Mouse (Mus musculus) liver, embryonic 12.5 days (tissue): ENCODE results near the gene Ppp1r16b. TPM values are rescaled to one million over a fixed set of nuclear protein-coding genes. Genes with fewer than 3 reads are reported as not detected.

ENCODE experiments used
- ATAC-seq: fragments of 200-750 bp; cut with Nextera tagmentation; 2 replicates; pipeline ENCODE4 v1.8.0; 2017; ENCODE audit warnings: moderate number of reproducible peaks, mild to moderate bottlenecking, moderate library complexity
- H3K27ac ChIP-seq: fragments of 300-500 bp; sonication (generic); 2 replicates; pipeline ENCODE4 v1.5.1; 2016; ENCODE audit warnings: mild to moderate bottlenecking
- H3K27me3 ChIP-seq: fragments of 300-500 bp; sonication (generic); replicated peaks from 2 replicates; pipeline ENCODE4 v1.6.1; 2016; ENCODE audit warnings: mild to moderate bottlenecking, moderate library complexity
- H3K36me3 ChIP-seq: fragments of 300-500 bp; sonication (generic); 2 replicates; pipeline ENCODE4 v1.6.1; 2016; ENCODE audit warnings: mild to moderate bottlenecking, moderate library complexity
- H3K4me1 ChIP-seq: fragments of 300-500 bp; sonication (generic); 2 replicates; pipeline ENCODE4 v1.6.1; 2016
- H3K4me2 ChIP-seq: fragments of 300-500 bp; sonication (generic); 2 replicates; pipeline ENCODE4 v1.6.1; 2016; ENCODE audit warnings: mild to moderate bottlenecking, moderate library complexity
- H3K4me3 ChIP-seq: fragments of 300-500 bp; sonication (generic); 2 replicates; pipeline ENCODE4 v1.5.1; 2016; ENCODE audit warnings: mild to moderate bottlenecking, moderate library complexity
- H3K9ac ChIP-seq: fragments of 300-500 bp; sonication (generic); 2 replicates; pipeline ENCODE4 v1.6.1; 2016; ENCODE audit warnings: mild to moderate bottlenecking, moderate library complexity
- H3K9me3 ChIP-seq: fragments of 300-500 bp; sonication (generic); replicated peaks from 2 replicates; pipeline ENCODE4 v1.6.1; 2016; ENCODE audit warnings: mild to moderate bottlenecking, moderate library complexity
- WGBS: fragments of 180-500 bp; shearing (Covaris S2); methylation state at CpG from one replicate; pipeline ENCODE4 v1.1.7; 2016; ENCODE audit not compliant: insufficient replicate concordance; 5-methylcytosine and 5-hydroxymethylcytosine counted together
- polyA plus RNA-seq: library from polyadenylated mRNA; unstranded; fragments of >200 nt; fragmentation: Nextera tagmentation; extraction: Ambion mirVana; gene quantifications from 2 replicates; pipeline ENCODE4 v1.2.1, GENCODE M21; 2016

Gene Ppp1r16b
- polyA plus RNA-seq, 1 experiment from 2014 or later = 1.9 TPM

DNA sequence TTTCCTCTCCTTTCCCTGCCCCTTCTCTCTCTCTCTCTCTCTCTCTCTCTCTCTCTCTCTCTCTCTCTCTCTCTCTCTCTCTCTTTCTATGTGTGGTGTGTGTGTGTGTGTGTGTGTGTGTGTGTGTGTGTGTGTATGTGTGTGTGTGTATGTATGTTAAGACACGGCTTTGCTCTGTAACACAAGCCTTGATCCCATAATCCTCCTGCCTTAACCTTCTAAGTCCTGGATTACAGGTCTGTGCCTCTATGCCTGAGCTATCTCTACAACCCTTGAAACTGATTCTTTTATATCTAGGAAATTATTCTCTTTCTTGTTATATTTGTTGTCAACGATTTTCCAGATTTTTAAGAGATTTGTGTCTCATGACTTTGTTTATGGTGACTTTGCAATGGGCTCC is 95.0 kb downstream of the Ppp1r16b start:
- Histone ChIP-seq H3K4me3 (no peak overlapping the region), H3K9ac (no peak overlapping the region)
- WGBS = 44% methylated on average over 2 of the region's 2 CpGs

DNA sequence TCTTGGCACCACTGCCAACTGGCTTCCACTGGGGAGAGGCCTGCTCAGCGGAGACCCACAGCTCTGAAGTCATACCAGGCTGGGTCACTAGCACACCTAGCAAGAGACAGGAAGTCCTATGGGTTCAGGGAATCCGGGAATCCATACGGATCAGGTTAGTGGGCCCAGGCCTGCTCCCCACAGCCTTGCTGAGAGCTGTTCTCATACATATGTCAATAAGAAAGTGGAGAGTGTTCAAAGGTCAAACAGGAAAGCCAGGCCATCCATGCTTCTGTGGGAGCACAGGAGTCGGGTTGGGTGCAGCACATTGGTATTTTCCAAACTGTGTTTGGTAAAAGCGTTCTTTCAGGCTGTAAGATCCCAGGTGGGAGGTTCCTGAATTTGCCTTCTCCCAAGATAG is 97.1 kb downstream of the Ppp1r16b start:
- WGBS = 70% methylated on average over 5 of the region's 5 CpGs
- ATAC-seq = no peak
- no peaks in the 10 kb centered on the region for H3K9me3 ChIP-seq
- no peaks in the 10 kb centered on the region for H3K36me3 ChIP-seq
- peaks cover 12% of the 10 kb centered on the region; the same call in 1 of the 2 replicates for H3K27me3 ChIP-seq
- no peak overlapping the region for H3K27ac ChIP-seq
- H3K4me3 ChIP-seq = no peak overlapping the region
- no peak overlapping the region for H3K4me2 ChIP-seq
- peak overlapping the region; percentile 4; the same call in 1 of the 2 replicates for H3K9ac ChIP-seq
- peaks cover 3% of the 10 kb centered on the region for H3K4me1 ChIP-seq

More for the DNA sequence above, 95.0 kb downstream of the Ppp1r16b start:
- Histone ChIP-seq H3K27me3 (peaks cover 9% of the 10 kb centered on the region; the same call in 1 of the 2 replicates), H3K27ac (no peak overlapping the region), H3K4me1 (no peaks in the 10 kb centered on the region), H3K9me3 (no peaks in the 10 kb centered on the region), H3K4me2 (no peak overlapping the region), H3K36me3 (no peaks in the 10 kb centered on the region)
- ATAC-seq = no peak

DNA sequence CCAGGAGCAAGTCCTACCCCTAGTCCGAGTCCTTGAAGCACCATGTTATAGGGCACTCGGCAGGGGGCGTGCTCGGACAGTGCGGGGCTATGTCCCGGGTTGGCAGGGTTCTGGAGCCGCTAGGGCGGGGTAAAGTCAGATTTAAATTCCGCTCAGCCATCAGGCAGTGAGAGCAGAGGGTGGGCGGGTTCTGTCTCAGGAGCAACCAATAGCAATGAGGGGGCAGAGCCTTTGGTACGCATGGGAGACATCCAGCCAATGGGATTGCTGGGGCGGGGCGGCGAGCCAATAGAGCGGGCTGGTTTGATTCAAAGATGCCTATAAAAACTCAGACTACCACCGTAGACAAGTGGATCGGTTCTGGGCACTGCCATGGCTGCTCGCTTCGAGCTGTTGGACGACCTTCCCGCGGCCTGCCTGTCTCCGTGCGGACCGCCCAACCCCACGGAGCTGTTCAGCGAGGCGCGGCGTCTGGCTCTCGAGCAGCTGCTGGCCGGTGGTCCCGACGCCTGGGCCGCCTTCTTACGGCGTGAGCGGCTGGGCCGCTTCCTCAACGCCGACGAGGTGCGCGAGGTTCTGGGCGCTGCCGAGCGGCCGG is 102.6 kb downstream of the Ppp1r16b start, which contains the start of gene Fam83d:
Gene Fam83d (plus strand): TSS at position 352 of the 598 bp plus-strand sequence.
- peak within 1 kb of the TSS; percentile 95 for H3K27ac ChIP-seq
- H3K36me3 ChIP-seq = peaks cover 26% of the 10 kb centered on the region
- peak within 1 kb of the TSS; percentile 94 for H3K9ac ChIP-seq
- peaks cover 6% of the 10 kb centered on the region; the same call in 1 of the 2 replicates for H3K27me3 ChIP-seq
- ATAC-seq = peak; percentile 95
- H3K4me3 ChIP-seq = peak within 1 kb of the TSS; percentile 88
- WGBS = under 1% methylated on average over 48 of the region's 48 CpGs
- peak within 1 kb of the TSS; percentile 82 for H3K4me2 ChIP-seq
- peaks cover 46% of the 10 kb centered on the region for H3K4me1 ChIP-seq
- no peaks in the 10 kb centered on the region for H3K9me3 ChIP-seq

DNA sequence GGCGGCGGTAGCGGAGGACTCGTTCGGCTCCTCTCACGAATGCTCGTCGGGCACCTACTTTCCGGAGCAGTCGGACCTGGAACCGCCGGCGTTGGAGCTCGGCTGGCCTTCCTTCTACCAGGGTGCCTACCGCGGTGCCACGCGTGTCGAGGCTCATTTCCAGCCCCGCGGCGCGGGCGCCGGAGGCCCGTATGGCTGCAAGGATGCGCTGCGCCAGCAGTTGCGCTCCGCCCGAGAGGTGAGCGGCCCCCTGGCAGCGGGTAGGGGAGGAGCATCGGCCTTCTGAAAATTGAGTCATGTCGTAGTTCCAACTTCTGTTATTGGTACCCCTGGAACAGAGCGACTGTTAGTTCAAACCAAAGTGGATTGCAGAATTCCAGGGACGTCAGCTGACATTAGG is 103.2 kb downstream of the Ppp1r16b start:
- Histone ChIP-seq H3K9me3 (no peaks in the 10 kb centered on the region), H3K27me3 (peaks cover 4% of the 10 kb centered on the region; the same call in 1 of the 2 replicates), H3K4me1 (peaks cover 50% of the 10 kb centered on the region), H3K9ac (peak overlapping the region; percentile 94), H3K4me3 (peak overlapping the region; percentile 88), H3K4me2 (peak overlapping the region; percentile 82), H3K27ac (peak overlapping the region; percentile 95), H3K36me3 (peaks cover 31% of the 10 kb centered on the region)
- peak; percentile 38 for ATAC-seq
- 1% methylated on average over 37 of the region's 37 CpGs for WGBS

DNA sequence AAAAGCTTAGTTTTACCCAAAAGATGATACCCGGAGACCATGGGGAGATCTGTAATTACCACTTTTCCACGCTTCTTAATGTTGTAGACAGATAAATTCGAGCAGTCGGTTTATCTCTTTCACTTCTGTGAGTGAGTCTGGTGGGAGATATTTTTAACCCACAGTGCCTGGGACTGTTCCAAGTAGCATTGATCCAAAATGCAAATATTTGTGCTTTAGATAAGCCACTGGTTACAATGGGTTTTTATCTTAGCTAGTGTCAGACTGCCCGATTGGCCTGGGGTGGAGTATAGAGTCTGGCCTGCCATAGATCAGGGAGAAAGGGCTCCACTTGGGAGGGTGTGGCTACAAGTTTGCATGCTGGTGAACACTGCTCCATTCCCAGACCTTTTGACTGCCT is 103.6 kb downstream of the Ppp1r16b start:
- ATAC-seq = peak; percentile 69
- H3K27ac ChIP-seq = peak overlapping the region; percentile 95
- H3K9ac ChIP-seq = peak overlapping the region; percentile 94
- peak overlapping the region; percentile 88 for H3K4me3 ChIP-seq
- H3K4me1 ChIP-seq = peaks cover 50% of the 10 kb centered on the region
- peak overlapping the region; percentile 82 for H3K4me2 ChIP-seq
- 1% methylated on average over 5 of the region's 5 CpGs for WGBS
- peaks cover 35% of the 10 kb centered on the region for H3K36me3 ChIP-seq
- peaks cover 4% of the 10 kb centered on the region; the same call in 1 of the 2 replicates for H3K27me3 ChIP-seq
- H3K9me3 ChIP-seq = no peaks in the 10 kb centered on the region

DNA sequence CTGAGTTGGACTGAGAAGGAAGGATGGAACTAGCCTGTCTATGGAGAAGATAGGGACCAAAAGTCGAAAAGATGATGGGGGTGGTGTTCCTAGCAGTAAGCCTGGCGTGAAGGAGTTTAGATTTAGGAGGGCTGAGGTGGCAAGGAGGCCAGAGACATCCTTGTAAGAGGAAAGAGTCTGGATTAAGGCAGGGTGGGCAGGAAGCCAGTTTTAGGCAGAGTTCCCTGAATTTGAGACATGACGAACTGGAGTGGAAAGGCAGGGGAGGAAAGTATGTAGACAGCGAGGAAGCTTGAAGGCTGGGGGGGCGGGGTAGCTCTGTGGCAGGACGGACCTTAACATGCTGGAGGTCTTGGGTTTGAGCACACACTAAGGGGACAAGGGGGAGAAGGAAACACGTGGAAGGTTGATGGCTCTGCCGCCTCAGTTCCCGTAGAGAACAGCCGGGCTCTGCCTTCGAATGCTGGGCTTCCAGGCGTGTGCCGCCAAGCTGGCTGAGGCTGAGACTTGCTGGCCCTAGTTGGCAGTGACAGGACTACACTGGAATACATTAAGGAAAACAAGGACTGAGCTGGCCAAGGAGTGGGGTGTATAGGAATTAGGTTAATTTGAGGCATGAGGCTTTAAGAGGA is 105.0 kb downstream of the Ppp1r16b start:
- peaks cover 59% of the 10 kb centered on the region for H3K4me1 ChIP-seq
- H3K27ac ChIP-seq = 0 out of 2 replicates have a peak overlapping the region, but pooled peaks have one; percentile 18
- peaks cover 48% of the 10 kb centered on the region for H3K36me3 ChIP-seq
- H3K27me3 ChIP-seq = peaks cover 4% of the 10 kb centered on the region; the same call in 1 of the 2 replicates
- peak overlapping the region; percentile 94 for H3K9ac ChIP-seq
- H3K4me3 ChIP-seq = peak overlapping the region; percentile 88
- ATAC-seq = no peak
- H3K4me2 ChIP-seq = peak overlapping the region; percentile 82
- 58% methylated on average over 13 of the region's 13 CpGs for WGBS
- H3K9me3 ChIP-seq = no peaks in the 10 kb centered on the region

DNA sequence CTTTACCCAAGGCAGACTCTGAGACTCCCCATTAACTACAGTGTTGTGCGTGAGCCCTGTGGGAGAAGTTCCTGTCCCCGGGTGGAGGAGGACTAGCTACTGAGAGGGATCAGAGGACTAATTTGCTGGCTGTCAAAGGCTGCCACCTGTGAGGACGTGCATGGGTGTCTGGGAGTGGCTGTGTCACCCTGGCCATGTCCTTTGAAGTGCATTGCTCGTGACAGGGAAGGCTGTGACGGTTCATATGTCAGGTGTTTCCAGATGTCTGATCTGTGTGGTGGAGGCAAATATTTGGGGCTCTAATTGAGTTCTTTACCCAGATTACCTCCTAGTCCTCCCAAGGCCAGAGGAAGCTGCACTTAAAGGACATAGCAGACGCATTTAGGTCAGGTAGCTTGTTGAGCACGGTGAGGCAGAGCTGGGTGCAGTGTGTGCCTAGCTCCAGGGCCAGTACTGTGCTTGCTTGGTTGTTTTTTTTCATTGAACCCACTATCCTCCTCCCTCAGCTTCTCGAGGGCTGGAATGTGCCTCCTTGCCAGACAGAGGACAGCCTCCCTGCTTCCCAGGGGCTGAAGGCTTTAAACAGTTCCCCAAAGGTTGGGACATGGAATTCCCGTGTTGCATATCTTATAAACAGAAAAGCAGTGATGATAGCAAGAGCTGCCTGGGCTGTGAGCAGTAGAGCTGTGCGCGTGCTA is 106.0 kb downstream of the Ppp1r16b start:
- Histone ChIP-seq H3K4me1 (peaks cover 67% of the 10 kb centered on the region), H3K4me3 (peak overlapping the region; percentile 88; the same call in 1 of the 2 replicates), H3K27ac (no peak overlapping the region)

DNA sequence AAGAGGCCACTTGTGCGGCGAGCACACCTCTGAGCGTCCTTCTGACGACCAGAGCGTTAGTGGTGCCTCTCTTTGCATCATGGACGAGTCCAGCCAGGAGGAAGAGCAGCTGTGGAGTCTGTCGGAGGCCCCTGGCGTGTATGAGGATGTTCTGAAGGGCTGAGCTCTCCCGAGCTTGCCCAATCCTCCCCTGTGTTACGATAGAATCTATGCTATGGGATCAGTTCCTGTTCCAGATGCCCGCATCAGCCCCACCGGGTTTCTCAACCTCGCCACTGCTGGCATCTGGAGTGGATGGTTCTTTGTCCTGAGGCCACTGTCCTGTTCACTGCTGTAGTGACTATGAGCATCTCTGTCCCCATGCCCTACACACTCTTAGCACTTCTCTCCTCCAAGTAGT is 107.6 kb downstream of the Ppp1r16b start:
- no peak overlapping the region for H3K4me2 ChIP-seq
- peaks cover 76% of the 10 kb centered on the region for H3K4me1 ChIP-seq
- H3K9me3 ChIP-seq = no peaks in the 10 kb centered on the region
- 80% methylated on average over 13 of the region's 13 CpGs for WGBS
- no peaks in the 10 kb centered on the region for H3K27me3 ChIP-seq
- no peak overlapping the region for H3K4me3 ChIP-seq
- no peak for ATAC-seq
- H3K9ac ChIP-seq = no peak overlapping the region
- H3K36me3 ChIP-seq = peaks cover 70% of the 10 kb centered on the region
- H3K27ac ChIP-seq = no peak overlapping the region

More for the DNA sequence above, 106.0 kb downstream of the Ppp1r16b start:
- Histone ChIP-seq H3K27me3 (no peaks in the 10 kb centered on the region), H3K9me3 (no peaks in the 10 kb centered on the region), H3K36me3 (peaks cover 56% of the 10 kb centered on the region), H3K9ac (0 out of 2 replicates have a peak overlapping the region, but pooled peaks have one; percentile 23), H3K4me2 (peak overlapping the region; percentile 82)
- ATAC-seq = no peak
- WGBS = 62% methylated on average over 11 of the region's 11 CpGs

DNA sequence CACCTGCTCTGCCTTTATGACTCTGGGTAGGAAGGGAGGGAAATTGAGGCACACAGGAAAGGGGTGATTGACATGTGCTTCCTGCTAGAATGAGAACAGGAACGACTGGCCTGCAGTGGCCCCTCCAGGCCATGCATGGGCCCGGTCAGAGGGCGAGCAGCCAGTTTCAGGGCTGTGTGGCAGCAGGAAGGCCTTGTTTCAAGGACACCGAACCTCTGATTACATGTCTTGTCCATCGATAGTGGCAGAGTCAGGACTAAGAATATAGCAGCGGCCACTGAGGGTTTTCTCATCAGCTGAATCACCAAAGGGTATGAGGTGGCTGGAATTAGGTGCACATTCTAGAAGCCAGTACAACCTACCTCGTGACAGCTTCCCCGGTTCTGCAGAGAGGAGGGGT is 109.7 kb downstream of the Ppp1r16b start:
- Histone ChIP-seq H3K27me3 (no peaks in the 10 kb centered on the region), H3K27ac (no peak overlapping the region), H3K4me2 (no peak overlapping the region), H3K9ac (no peak overlapping the region), H3K36me3 (peaks cover 91% of the 10 kb centered on the region), H3K4me3 (no peak overlapping the region), H3K4me1 (peaks cover 73% of the 10 kb centered on the region), H3K9me3 (no peaks in the 10 kb centered on the region)
- 39% methylated on average over 8 of the region's 8 CpGs for WGBS
- no peak for ATAC-seq

DNA sequence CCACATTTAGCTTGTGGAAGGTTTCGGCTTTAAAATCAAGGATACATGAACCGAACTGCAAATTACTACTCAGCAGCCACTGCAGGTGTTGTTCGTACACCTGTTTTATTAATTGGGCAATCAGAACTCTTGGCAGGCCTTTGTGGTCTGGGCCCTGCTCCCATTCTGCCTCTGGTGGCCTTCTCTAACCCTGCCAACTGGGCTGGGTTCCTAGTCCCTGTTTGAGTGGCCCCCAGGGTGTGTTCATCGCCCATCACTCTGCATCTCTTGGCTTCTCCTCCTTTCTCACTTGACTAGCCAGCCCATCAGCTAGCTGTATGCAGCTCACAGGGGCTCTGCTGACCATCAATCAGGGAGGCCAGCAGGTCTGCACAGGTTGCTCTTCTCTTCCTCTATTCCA is 111.5 kb downstream of the Ppp1r16b start:
- no peak for ATAC-seq
- Histone ChIP-seq H3K27me3 (no peaks in the 10 kb centered on the region), H3K4me2 (no peak overlapping the region), H3K9me3 (no peaks in the 10 kb centered on the region), H3K4me1 (peaks cover 55% of the 10 kb centered on the region), H3K4me3 (no peak overlapping the region), H3K36me3 (peaks cover 94% of the 10 kb centered on the region), H3K9ac (no peak overlapping the region), H3K27ac (no peak overlapping the region)
- 94% methylated on average over 4 of the region's 4 CpGs for WGBS

DNA sequence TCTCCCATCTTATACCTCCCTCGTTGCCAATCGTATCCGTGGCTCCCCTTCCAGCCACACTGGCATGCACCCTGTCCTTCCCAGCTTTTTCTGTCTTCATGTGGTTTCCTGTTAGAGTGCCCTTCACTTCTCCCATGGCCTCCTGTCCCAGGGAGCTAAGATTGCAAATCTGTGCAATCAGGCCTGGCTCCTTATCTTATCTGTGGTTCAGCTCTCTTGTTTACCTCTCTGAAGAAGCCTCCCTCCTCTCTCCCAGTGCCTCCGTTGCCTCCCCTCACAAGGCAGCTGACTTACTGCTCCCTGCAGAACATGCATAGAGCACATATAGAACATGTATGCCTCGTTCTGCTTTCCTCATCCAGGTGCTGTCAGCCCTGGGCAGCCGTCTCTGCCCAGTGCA is 112.3 kb downstream of the Ppp1r16b start:
- Histone ChIP-seq H3K4me1 (peaks cover 47% of the 10 kb centered on the region), H3K27me3 (no peaks in the 10 kb centered on the region), H3K9me3 (no peaks in the 10 kb centered on the region), H3K36me3 (peaks cover 94% of the 10 kb centered on the region), H3K4me3 (no peak overlapping the region), H3K4me2 (no peak overlapping the region), H3K9ac (no peak overlapping the region), H3K27ac (no peak overlapping the region)
- whole genome bisulfite sequencing = 48% methylated on average over 6 of the region's 6 CpGs
- ATAC-seq = 0 out of 2 replicates have a peak, but pooled peaks have one; percentile 24

DNA sequence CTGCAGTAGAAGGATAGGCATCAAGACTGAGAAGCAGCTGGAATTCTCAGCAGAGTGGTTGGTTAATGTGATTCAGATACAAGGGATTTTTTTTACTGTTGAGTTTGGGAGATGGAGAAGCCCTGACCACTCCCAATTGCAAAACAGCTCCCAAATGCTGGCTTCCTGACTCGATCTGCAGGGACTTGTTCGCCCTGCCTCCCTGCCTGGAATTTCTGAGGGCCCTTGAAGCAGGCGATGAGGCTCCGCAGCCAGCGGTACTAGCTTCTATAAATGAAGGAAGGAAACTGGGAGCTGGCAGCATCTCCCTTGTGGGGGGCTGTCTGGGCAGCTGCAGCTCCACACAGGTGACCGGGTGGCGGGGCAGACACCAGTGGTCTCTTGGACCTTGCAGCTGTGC is 113.2 kb downstream of the Ppp1r16b start:
- no peak overlapping the region for H3K4me2 ChIP-seq
- 80% methylated on average over 7 of the region's 7 CpGs for WGBS
- no peak overlapping the region for H3K4me3 ChIP-seq
- H3K36me3 ChIP-seq = peaks cover 94% of the 10 kb centered on the region
- no peak for ATAC-seq
- H3K27me3 ChIP-seq = no peaks in the 10 kb centered on the region
- H3K27ac ChIP-seq = no peak overlapping the region
- H3K9ac ChIP-seq = no peak overlapping the region
- H3K9me3 ChIP-seq = no peaks in the 10 kb centered on the region
- peaks cover 40% of the 10 kb centered on the region for H3K4me1 ChIP-seq
